Mouse (Mus musculus) adrenal gland, postnatal 10 days (tissue): ENCODE results near the gene Olfr641. TPM values are rescaled to one million over a fixed set of nuclear protein-coding genes. Genes with fewer than 3 reads are reported as not detected.

Experiments used
- DNase-seq: peaks from one replicate; pipeline ENCODE4 v3.0.0; 2021; ENCODE audit warnings: mixed read lengths
- long read RNA-seq, 2 experiments: library from polyadenylated mRNA; stranded (forward); transcript quantifications; one replicate each; pipeline ENCODE4 v2.0.0; 2021
- total RNA-seq, 2 experiments: library from RNA; stranded (reverse); gene quantifications; 2 replicates each; pipeline ENCODE4 v1.2.3; 2021

Olfr641 gene
- not detected for total RNA-seq
- long read RNA-seq, experiment 1, result 0 reads
- long read RNA-seq, experiment 2, result 0 reads

- no peak for DNase-seq
Observed at GRCm38 (mm10) chr7:104035145-104035544, at the start of gene Olfr641. Gene Olfr641, plus strand, starts transcription at chr7:104035445.

- no peak for DNase-seq
Observed at GRCm38 (mm10) chr7:103998446-103998845, 36.8 kb upstream of the Olfr641 start, which contains the start of gene Olfr638. Gene Olfr638, plus strand, starts transcription at chr7:103998746.

- DNase-seq, result no peak
Observed at GRCm38 (mm10) chr7:103999124-103999523, 36.1 kb upstream of the Olfr641 start.

- DNase-seq, result no peak
Observed at GRCm38 (mm10) chr7:104017203-104017602, 18.0 kb upstream of the Olfr641 start, which contains the start of gene Olfr639. Gene Olfr639, minus strand, starts transcription at chr7:104017303.

- no peak for DNase-seq
Observed at GRCm38 (mm10) chr7:104018953-104019352, 16.3 kb upstream of the Olfr641 start.

- no peak for DNase-seq
Observed at GRCm38 (mm10) chr7:104021651-104022050, 13.6 kb upstream of the Olfr641 start.

GRCm38 (mm10) chr7:104025473-104025872 is 9.8 kb upstream of the Olfr641 start, which contains the start of gene Olfr640:
Gene Olfr640, minus strand, starts transcription at chr7:104025573.
- DNase-seq, result no peak

- DNase-seq, result no peak
Observed at GRCm38 (mm10) chr7:104026978-104027377, 8.3 kb upstream of the Olfr641 start.

- no peak for DNase-seq
Observed at GRCm38 (mm10) chr7:104050745-104051144, 15.5 kb downstream of the Olfr641 start.

- DNase-seq, result no peak
Observed at GRCm38 (mm10) chr7:104052566-104052965, 17.3 kb downstream of the Olfr641 start, which contains the start of gene Olfr642. Gene Olfr642, minus strand, starts transcription at chr7:104052666.

GRCm38 (mm10) chr7:104059215-104059614 is 24.0 kb downstream of the Olfr641 start:
- no peak for DNase-seq

- DNase-seq, result no peak
Observed at GRCm38 (mm10) chr7:104061345-104061744, 26.1 kb downstream of the Olfr641 start, which contains the start of gene 4930516K23Rik. Gene 4930516K23Rik, minus strand, starts transcription at chr7:104061445.

- DNase-seq, result no peak
Observed at GRCm38 (mm10) chr7:104071769-104072168, 36.5 kb downstream of the Olfr641 start, which contains the start of gene Olfr644. Gene Olfr644, minus strand, starts transcription at chr7:104071869.

GRCm38 (mm10) chr7:104085365-104085764 is 50.1 kb downstream of the Olfr641 start, which contains the start of gene Olfr645:
Gene Olfr645, minus strand, starts transcription at chr7:104085465.
- DNase-seq, result no peak

Other genes with a start within 250 kb of the Olfr641 start
- gene Olfr67, start 243.6 kb upstream of the Olfr641 start, total RNA-seq, result not detected
- gene Hbb-bt, start 221.4 kb upstream of the Olfr641 start, total RNA-seq, result 100 to 1,000 TPM; 489 to 710 TPM
- gene Hbb-bs, start 207.3 kb upstream of the Olfr641 start, total RNA-seq, result 1,000 to 10,000 TPM; 3,542 to 4,429 TPM
- gene Hbb-bh2, start 194.9 kb upstream of the Olfr641 start, total RNA-seq, result not detected
- gene Hbb-bh1, start 192.3 kb upstream of the Olfr641 start, total RNA-seq, result not detected
- gene Hbb-y, start 182.2 kb upstream of the Olfr641 start, total RNA-seq, result not detected
- gene Olfr66, start 149.2 kb upstream of the Olfr641 start, total RNA-seq, result not detected
- not detected for gene Olfr64, start 141.0 kb upstream of the Olfr641 start, total RNA-seq
- gene Olfr65, start 132.0 kb upstream of the Olfr641 start, total RNA-seq, result not detected
- gene Olfr631, start 106.6 kb upstream of the Olfr641 start, total RNA-seq, result not detected
- gene Olfr632, start 101.1 kb upstream of the Olfr641 start, total RNA-seq, result not detected
- not detected for gene Olfr633, start 91.0 kb upstream of the Olfr641 start, total RNA-seq
- gene Olfr635, start 64.3 kb upstream of the Olfr641 start, total RNA-seq, result not detected
- not detected for gene Olfr638, start 36.7 kb upstream of the Olfr641 start, total RNA-seq
- gene Olfr639, start 18.1 kb upstream of the Olfr641 start, total RNA-seq, result under 1 TPM in 1 of 2 experiments, not detected in 1; 0.06 TPM
- not detected for gene Olfr640, start 9.9 kb upstream of the Olfr641 start, total RNA-seq
- gene Olfr642, start 17.2 kb downstream of the Olfr641 start, total RNA-seq, result not detected
- not detected for gene 4930516K23Rik, start 26.0 kb downstream of the Olfr641 start, total RNA-seq
- not detected for gene Olfr644, start 36.4 kb downstream of the Olfr641 start, total RNA-seq
- not detected for gene Olfr645, start 50.0 kb downstream of the Olfr641 start, total RNA-seq
- not detected for gene Olfr646, start 69.4 kb downstream of the Olfr641 start, total RNA-seq
- not detected for gene Ubqln5, start 94.4 kb downstream of the Olfr641 start, total RNA-seq
- gene Olfr643, start 102.0 kb downstream of the Olfr641 start, total RNA-seq, result not detected
- not detected for gene Ubqln3, start 107.8 kb downstream of the Olfr641 start, total RNA-seq
- gene Ubqlnl, start 115.1 kb downstream of the Olfr641 start, total RNA-seq, result not detected
- gene Olfm5, start 129.4 kb downstream of the Olfr641 start, total RNA-seq, result not detected
- not detected for gene Olfr648, start 147.9 kb downstream of the Olfr641 start, total RNA-seq
- gene Olfr649, start 160.5 kb downstream of the Olfr641 start, total RNA-seq, result not detected
- 1 to 10 TPM in 1 of 2 experiments, under 1 TPM in 1; 0.33 to 1.7 TPM for gene Trim6, start 183.3 kb downstream of the Olfr641 start, total RNA-seq
- gene Trim34a, start 209.0 kb downstream of the Olfr641 start, total RNA-seq, result 1 to 10 TPM; 5.4 to 8.3 TPM